Mouse (Mus musculus) layer of hippocampus, adult 6 months (tissue): ENCODE results near the gene Cxcl14. TPM values are rescaled to one million over a fixed set of nuclear protein-coding genes. Genes with fewer than 3 reads are reported as not detected.

ENCODE experiments used
- long read RNA-seq, 2 experiments: library from polyadenylated mRNA; unstranded; transcript quantifications; one replicate each; pipeline ENCODE4 v2.0.0; 2019 to 2020
- polyA plus RNA-seq: library from polyadenylated mRNA; unstranded; fragments of <200 nt; fragmentation: Nextera tagmentation; gene quantifications from 2 replicates; pipeline ENCODE4 v1.2.3, GENCODE M21; 2021

Gene Cxcl14
- polyA plus RNA-seq: 39.9 and 43.9 TPM in 2 replicates
- long read RNA-seq, experiment 1, transcript Cxcl14-201 (4 exons, 1,827 nt): major isoform, 71 of 79 reads
- long read RNA-seq, experiment 1, partial matches to known transcripts: 5 of 79 reads
- long read RNA-seq, experiment 1, other reads (novel, unspliced or antisense): 3 of 79 reads
- long read RNA-seq, experiment 2, transcript Cxcl14-201 (4 exons, 1,827 nt): major isoform, 242 of 251 reads
- long read RNA-seq, experiment 2, partial matches to known transcripts: 2 of 251 reads
- long read RNA-seq, experiment 2, other reads (novel, unspliced or antisense): 5 of 251 reads

GRCm38 (mm10) chr13:56295943-56296658, at the start of gene Cxcl14:
Cxcl14 (minus strand) TSS chr13:56296551.

DNA sequence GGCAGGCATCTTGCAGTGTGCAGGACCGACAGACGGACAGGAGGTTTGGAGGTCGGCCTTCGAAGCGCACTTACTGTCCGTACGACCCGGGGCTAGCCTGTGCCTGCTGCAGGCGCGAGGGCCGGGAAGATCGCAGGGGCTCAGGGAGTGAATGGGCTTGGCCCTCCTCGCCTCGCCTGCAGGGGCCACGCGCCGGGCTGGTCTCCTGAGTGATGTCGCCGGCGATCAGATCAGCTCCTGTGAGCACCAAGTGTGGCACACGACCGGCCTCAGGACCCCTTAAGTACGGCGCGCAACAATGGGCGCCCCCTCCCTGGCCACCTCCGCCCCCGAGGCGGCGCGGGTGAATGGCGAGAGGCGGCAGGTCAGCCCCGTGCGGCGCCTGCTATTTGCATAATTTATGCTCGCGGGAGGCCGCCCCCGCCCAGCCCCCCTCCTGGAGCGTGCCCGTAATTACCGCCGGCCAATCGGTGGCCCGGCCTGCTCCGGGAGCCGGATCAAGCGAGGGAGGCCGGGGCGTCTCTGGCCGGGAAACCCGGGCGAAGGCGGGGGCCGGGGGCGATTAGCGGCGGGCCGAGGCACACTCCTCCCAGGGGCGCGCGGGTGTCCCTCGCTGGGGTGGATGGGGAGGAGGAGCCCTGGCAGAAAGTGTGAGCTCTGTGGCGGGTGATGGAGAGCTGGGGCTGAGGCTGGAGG, 44.3 kb downstream of the Cxcl14 start, which contains the start of gene Neurog1:
Neurog1 (minus strand) TSS at position 240 of the 696 bp plus-strand sequence.

Other genes starting within 250 kb of the Cxcl14 start
- gene H2afy, start 160.2 kb downstream of the Cxcl14 start, polyA plus RNA-seq: 28.8 and 33.8 TPM in 2 replicates
- gene Tifab, start 117.7 kb downstream of the Cxcl14 start, polyA plus RNA-seq: 0.99 and 1.1 TPM in 2 replicates
- gene Neurog1, start 44.4 kb downstream of the Cxcl14 start, polyA plus RNA-seq: 0.14 and 0.26 TPM in 2 replicates
- gene Gm3045, start 130.0 kb upstream of the Cxcl14 start, polyA plus RNA-seq: not detected in 2 replicates
- 0.05 and 0.11 TPM in 2 replicates for gene Slc25a48, start 141.8 kb upstream of the Cxcl14 start, polyA plus RNA-seq
- not detected in 2 replicates for gene Il9, start 185.7 kb upstream of the Cxcl14 start, polyA plus RNA-seq
- gene Fbxl21, start 225.9 kb upstream of the Cxcl14 start, polyA plus RNA-seq: 4.7 and 5.1 TPM in 2 replicates